Mouse (Mus musculus): ENCODE measurements around the gene Zfp991.
"Not testable (repeated sequence)": the region's sequence is repeated elsewhere in the genome, so short reads cannot be mapped to it uniquely, and the experiment has no call there.

The Zfp991 gene

DNA sequence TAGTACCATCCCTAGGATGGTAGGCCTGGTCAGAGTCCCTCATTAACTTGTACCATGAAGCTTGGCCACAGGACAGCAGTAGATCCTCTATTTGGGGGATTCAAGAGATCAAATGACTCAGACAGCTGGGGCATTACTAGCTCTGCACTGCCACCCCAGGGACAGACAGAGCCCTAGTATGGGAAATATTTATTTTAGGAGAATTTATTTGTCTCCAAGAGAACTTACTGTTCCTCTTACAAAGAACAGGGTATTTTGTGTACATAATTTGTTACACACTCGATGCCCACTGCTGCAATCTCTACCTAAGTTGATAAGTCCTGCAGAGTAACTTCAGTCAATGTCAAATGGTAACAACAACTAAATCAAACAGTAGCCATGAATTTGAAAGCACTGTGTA lies 55.0 kb downstream of the Zfp991 start:
- not testable (repeated sequence) for DNase-seq

DNA sequence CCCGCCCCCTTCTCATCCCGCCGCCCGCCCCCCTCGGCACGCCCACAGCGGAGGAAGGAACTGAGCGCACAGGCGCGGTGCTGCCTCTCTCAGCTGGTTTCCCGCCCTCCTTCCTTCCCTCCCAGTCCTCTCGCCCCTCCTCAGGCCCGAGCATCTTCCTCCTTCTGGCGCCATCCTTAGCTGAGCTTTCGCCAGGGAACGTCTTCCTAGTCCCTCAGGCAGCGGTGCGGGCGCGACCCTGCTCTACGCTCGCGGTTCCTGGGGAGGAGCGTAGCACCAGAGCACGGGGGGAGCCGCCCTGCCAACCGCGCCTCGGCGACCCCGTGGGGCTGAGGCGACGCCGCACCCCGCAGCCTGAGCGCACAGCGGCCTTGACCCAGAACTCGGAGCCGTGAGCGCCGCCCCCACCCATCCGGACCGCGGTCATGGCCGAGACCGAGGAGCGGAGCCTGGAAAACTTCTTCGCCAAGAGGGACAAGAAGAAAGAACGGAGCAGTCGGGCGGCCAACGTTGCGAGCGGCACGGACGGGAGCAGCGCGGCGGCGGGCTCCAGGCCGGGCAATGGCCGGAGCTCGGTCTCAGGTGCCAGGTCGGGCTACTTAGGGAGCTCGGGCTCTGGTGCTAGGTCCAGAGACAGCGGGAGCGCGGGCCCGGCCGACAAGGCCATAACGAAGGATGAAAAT lies 55.6 kb downstream of the Zfp991 start:
- not testable (repeated sequence) for DNase-seq

DNA sequence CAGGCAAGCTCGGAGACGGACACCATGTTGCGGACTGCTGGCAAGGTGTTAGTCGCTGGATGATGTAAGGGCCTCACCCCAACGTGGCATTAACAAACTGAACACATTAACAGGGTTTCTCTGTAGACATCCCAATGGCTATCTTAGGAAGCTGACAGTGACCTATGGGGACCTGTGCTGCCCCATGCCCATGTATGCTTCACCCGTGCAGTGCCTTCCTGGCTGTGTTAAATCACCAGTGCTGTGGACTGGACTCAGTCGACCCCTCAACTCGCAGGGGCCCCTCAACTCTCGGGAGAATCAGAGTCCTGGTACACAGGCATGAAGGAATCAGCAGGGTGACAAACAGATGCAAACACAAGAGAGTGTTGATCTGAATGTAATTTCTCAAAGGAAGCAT lies 63.3 kb downstream of the Zfp991 start:
- DNase-seq = not testable (repeated sequence)

DNA sequence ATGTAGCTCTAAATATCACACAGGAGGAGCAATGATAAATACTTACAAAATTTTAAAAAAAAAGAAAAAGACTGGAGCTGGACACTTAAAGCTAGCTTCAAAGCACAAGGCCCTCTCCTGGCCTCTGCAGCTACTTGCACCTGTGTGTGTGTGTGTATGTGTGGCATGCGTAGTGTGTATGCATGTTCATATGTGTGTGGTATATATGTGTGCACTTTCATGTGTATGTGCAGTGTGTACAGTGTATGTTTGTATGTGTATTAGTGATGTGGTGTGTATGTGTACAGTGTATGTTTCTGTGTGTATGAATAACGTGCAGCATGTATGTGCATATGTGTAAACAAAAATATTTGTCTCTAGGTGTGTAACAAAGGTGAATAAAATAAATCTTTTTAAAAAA lies 65.4 kb downstream of the Zfp991 start:
- DNase-seq = not testable (repeated sequence)

DNA sequence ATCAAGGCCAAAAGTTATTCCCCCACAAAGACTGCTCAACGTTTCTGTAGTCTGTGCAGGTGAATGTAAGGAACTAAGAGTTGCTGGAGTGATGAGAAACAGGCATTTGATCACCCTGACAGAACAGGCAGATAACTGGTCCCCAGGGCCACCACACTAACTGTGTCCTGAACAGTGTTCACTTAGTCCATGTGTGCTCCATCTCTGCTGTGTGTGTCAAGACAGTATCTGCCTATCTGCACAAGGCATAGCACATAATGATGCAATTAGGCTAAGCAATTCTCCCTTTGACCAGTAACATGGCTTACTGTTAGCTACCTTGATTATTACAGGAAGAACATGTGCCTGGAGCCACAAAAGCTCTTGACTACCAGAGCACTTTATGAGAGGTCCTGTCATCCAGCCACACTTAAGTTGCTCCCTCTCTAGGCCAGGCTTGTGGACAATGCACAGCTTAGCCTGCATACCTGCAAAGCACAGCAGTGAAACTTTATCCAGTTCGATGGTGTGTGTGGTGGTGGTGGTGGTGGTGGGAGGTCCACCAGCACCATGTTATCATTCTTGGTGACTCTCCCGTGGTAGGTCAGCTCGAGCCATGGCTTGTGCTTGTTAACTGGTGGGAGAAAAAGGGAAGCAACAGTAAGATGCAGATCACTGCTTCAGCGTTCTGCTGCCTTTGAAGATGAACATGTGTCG lies 67.4 kb downstream of the Zfp991 start:
- DNase-seq = not testable (repeated sequence)

DNA sequence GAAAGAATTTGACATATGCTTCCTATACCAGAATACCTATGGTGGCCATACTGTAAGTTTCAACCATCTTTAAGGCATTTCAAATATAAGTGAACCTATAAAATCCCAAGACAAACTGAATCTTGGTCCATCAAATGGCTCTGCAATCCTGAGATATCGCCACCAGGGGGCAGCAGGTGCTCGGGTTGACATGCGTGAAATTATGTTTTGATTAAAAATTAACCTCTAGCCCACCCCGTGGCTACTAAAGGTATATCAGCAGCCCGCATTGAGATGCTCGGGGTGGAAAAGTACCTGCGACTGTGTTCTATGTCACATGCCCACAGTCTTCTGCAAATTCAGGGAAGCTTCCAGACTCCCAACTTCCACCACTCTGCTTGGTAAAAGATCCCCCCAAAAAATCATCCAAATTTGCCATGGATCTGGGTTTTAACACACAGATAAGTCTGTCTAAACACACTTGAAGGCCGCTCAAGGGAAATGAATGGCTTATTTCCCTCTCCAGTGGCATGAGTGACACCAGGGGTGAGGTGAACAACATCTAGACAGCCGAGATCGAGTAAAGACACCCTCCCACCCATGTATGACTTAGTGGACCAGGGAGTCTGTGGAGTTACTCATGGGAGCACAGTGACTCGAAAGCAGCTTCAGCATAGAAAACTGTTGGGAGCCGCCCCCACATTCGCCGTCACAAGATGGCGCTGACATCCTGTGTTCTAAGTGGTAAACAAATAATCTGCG lies 70.3 kb downstream of the Zfp991 start:
- not testable (repeated sequence) for DNase-seq

DNA sequence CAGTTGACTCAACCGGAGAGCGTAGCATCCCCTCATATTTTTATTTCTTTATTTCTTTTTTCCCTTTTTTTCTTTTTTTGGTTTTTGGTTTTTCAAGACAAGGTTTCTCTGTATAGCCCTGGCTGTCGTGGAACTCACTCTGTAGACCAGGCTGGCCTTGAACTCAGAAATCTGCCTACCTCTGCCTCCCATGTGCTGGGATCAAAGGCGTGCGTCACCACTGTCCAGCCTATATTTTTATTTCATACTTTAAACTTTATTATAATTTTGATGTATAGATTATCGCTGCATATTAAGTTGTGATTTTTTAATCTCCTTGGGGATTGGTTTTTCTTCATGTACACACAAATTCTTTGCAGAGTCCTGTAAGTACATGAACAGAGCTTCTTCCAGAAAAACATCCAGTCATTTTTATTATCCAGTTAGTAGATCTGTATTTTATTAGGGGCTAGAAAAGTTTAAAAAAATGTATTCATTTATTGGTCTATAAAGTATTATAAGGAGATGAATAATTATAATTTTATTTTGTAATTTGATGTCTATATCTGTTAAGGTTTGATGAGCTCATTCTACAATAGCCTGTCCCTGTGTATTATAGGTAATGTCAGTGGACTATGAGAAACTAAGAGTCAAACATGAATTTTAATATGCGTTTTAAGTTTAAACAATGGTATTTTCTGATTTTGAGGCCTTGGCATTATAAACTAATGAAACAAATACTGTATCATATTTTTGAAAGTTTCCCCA lies 80.5 kb downstream of the Zfp991 start:
- not testable (repeated sequence) for DNase-seq

DNA sequence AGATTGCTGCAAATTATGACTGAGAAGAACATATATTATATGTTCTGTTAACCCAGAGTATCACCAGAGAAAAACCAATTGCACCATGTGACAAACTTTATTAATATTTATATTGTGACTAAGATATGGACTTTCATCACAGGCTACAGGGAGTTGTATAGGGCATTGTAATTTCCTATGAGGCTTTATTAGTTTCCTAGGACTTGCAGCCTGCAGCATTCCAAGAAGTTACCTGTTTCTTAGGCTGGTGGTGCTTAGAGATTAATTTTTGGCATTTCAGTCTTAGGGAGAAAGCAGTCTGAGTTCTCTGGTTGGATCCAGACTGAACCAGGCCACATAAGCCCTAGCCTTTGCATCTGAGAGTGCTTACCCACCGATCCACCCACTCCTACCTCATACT lies 82.4 kb downstream of the Zfp991 start:
- not testable (repeated sequence) for DNase-seq

DNA sequence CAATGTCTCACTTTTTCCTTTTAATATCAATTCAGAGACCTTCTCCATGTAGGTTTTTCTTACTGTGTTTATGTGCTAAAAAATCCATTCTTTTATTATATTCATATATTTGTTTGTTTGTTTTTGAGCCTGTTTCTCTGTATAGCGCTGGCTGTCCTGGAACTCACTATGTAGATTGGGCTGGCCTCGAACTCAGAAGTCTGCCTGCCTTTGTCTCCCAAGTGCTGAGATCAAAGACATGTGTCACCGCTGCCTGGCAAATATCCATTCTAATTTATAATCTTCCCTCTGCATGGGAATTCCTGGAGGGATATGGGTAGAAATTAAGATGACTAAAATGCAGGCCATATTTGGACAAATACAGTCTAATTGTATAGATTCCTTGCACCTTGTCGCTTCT lies 85.8 kb downstream of the Zfp991 start:
- DNase-seq = not testable (repeated sequence)

DNA sequence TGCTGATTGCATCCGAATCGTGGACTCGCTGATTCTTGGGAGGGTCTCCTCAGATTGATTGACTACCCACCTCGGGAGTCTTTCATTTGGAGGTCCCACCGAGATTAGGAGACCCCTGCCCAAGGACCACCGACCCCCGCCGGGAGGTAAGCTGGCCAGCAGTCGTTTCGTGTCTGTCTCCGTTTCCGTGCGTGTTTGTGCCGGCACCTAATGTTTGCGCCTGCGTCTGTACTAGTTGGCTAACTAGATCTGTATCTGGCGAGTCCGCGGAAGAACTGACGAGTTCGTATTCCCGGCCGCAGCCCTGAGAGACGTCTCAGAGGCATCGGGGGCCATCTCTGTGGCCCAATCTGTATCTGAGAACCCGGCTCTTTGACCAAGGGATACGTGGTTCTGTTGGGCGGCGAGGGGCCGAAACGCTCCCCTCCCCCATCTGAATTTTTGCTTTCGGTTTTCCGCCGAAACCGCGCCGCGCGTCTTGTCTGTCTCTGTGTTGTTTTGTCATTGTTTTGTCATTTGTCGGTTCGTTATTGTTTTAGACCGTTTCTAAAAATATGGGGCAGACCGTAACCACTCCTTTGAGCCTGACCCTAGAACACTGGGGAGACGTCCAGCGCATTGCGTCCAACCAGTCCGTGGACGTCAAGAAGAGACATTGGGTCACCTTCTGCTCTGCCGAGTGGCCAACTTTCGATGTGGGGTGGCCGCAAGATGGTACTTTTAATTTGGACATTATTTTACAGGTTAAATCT lies 87.7 kb downstream of the Zfp991 start:
- peak; percentile 13 for DNase-seq

DNA sequence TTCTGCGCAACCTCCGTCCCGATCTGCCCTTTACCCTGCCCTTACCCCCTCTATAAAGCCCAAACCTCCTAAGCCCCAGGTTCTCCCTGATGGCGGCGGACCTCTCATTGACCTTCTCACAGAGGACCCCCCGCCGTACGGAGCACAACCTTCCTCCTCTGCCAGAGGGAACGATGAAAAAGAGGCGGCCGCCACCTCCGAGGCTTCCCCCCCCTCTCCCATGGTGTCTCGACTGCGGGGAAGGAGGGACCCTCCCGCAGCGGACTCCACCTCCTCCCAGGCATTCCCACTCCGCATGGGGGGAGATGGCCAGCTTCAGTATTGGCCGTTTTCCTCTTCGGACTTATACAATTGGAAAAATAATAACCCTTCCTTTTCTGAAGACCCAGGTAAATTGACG lies 88.4 kb downstream of the Zfp991 start:
- peak; percentile 18 for DNase-seq

DNA sequence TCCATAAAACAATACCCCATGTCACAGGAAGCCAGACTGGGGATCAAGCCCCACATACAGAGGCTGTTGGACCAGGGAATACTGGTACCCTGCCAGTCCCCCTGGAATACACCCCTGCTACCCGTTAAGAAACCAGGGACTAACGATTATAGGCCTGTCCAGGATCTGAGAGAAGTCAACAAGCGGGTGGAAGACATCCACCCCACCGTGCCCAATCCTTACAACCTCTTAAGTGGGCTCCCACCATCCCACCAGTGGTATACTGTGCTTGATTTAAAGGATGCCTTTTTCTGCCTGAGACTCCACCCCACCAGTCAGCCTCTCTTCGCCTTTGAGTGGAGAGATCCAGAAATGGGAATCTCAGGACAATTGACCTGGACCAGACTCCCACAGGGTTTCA lies 90.2 kb downstream of the Zfp991 start:
- DNase-seq = not testable (repeated sequence)

DNA sequence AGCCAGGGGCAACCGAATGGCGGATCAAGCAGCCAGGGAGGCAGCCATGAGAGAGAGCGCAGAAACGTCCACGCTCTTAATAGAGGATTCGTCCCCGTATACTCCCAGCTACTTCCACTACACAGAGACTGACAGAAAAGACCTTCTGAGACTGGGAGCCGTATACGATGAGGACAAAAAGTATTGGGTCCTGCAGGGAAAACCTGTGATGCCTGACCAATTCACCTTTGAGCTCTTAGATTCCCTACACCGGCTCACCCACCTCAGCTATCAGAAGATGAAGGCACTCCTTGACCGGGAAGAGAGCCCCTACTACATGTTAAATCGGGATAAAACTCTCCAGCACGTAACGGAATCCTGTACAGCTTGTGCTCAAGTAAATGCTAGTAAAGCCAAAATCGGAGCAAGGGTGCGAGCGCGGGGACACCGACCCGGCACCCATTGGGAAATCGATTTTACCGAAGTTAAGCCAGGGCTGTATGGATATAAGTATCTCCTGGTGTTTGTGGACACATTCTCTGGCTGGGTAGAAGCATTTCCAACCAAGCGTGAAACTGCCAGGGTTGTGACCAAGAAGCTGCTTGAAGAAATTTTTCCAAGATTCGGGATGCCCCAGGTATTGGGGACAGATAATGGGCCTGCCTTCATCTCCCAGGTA lies 92.1 kb downstream of the Zfp991 start:
- DNase-seq = not testable (repeated sequence)

DNA sequence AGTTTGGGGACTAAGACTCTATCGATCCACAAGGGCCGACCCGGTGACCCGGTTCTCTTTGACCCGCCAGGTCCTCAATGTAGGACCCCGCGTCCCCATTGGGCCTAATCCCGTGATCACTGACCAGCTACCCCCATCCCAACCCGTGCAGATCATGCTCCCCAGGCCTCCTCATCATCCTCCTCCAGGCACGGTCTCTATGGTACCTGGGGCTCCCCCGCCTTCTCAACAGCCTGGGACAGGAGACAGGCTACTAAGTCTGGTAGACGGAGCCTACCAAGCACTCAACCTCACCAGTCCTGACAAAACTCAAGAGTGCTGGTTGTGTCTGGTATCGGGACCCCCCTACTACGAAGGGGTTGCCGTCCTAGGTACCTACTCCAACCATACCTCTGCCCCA lies 93.8 kb downstream of the Zfp991 start:
- not testable (repeated sequence) for DNase-seq

DNA sequence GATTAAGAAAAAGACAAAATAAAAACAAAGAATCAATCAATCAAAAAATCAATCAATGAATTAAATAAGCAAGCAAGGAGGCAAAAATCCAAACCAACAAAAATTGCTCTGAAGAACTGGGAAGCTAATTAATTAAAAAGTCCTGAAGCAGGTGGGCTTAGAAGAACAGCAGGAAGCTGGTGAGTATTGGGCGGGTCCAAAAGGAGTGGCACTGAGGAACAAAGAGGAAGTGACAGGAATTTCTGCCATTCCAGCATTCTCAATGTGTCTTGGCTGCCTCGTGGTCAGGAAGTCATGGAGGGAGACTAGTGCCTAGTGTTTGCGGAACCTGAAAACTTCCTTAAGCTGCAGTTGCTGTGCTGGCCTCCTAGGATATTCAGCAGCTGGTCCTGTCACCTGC lies 98.2 kb downstream of the Zfp991 start:
- not testable (repeated sequence) for DNase-seq
